Mouse (Mus musculus) small intestine, adult 2 months (tissue): Measurements from ENCODE around the gene Fam192a.

Source experiments
- CTCF ChIP-seq: fragments of 200-500 bp; IDR thresholded peaks from 2 replicates; pipeline ENCODE4 v1.5.1; 2012; ENCODE audit warnings: low read depth, mild to moderate bottlenecking, control low read depth, inconsistent platforms, low read length, moderate library complexity, mixed read lengths; ENCODE audit not compliant: insufficient replicate concordance, insufficient read length; ENCODE audit errors: extremely low read depth
- POLR2A ChIP-seq: fragments of 200-500 bp; IDR thresholded peaks from 2 replicates; pipeline ENCODE4 v1.6.1; 2012; ENCODE audit warnings: low read depth, mild to moderate bottlenecking, control low read depth, inconsistent platforms, low read length, moderate library complexity

GRCm38 (mm10) chr8:94564421-94564820 lies 37.4 kb downstream of the Fam192a start:
- TF ChIP-seq CTCF (no peak), POLR2A (no peak)
